Mouse (Mus musculus) ovary, adult 10 weeks (tissue): ENCODE data around the gene 1700028K03Rik. TPM values are rescaled to one million over a fixed set of nuclear protein-coding genes. Genes with fewer than 3 reads are reported as not detected.

Source experiments
- polyA plus RNA-seq: library from polyadenylated mRNA; stranded (reverse); fragments of 350-450 nt; fragmentation: Illumina TruSeq; extraction: RNeasy Lipid Tissue Mini Kit (QIAGEN cat#74804); gene quantifications from one replicate; pipeline ENCODE4 v1.2.3, GENCODE M21; 2014

1700028K03Rik gene
- polyA plus RNA-seq: 1.3 TPM

DNA sequence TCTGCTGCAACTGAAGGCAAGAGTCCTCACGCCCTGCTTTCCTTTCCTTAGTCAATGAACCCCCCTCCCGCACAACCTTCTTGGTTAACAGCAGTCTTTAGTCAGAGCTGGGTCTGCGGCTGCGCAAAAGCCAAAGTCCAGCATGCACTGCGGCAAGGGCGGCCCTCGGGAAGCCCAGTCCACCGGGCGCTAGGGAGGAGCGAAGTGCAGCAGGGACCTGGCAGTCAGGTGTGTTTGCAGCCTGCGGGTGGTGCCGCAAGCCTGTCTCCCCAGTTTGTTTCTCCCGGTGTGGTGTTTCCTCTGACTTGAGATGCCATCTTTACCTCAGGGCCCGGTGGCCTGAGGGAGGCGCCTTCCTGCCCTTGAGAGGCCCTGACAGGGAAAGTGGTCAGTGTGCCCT is at the start of gene 1700028K03Rik:
Gene 1700028K03Rik (plus strand): TSS at position 129 of the 400 bp plus-strand sequence.

DNA sequence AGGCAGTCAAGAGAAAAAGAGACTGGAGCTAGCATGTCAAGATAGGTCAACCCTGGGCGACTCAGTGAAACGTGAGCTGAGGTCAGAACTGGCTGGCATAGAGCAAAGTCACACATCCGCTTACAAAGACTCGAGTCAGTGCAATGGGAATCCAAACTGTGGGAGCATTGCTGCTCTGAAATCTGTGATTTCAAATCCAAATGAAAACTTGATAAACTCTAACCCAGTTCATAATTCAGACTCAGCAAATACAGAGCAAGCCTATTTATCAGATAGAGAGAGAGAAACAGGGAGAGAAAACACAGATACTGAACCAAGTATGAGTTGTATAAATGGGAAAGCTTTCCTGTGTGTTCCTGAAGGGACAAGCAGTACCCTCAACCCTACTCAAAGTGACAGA is 27.2 kb upstream of the 1700028K03Rik start, which contains the start of gene Gm42669:
Gene Gm42669 (plus strand): TSS at position 301 of the 400 bp plus-strand sequence.

DNA sequence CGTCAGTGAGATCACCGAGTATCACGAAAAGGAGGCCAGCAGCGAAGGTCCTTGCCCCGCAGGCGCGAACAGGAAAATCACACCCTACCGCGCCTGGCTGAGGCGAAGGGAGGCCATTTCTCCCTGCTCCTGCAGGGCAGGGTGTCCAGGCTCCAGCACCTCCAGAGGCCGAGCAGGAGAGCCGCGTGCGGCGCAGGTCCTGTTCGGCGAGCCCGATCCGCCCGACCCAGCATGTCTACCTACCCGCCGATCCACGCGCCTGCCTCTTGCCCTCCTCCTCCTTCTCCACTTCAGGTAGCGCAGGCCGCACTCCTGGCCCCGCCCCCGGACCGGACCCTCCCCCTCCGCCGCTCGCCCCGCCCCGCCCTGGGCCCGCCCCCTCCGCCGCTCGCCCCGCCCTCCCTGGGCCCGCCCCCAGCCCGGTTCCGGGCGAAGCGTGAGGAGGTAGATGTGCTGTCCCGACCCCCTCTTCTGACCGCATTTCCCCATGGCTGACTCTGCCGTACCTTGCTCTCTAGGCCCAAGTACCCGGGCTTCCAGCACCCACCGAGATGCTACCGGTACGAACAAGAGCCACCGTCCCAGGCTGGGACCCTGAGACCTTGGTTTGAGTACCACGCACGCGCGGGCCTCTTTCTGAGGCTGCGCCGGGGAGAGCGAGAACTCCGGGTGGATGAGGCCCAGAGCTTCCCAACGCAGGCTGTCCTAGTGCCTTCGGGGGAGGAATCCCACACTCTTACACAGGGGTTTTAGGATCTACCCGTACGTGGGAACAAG is 63.0 kb downstream of the 1700028K03Rik start, which contains the start of the genes Rpap2 and Glmn:
Gene Rpap2 (plus strand): TSS at position 73 of the 777 bp plus-strand sequence.
Gene Glmn (minus strand): TSS at position 588 of the 777 bp plus-strand sequence.

Other genes with a start within 250 kb of the 1700028K03Rik start
- gene Tgfbr3, start 245.1 kb upstream of the 1700028K03Rik start, polyA plus RNA-seq: 114 TPM
- 19.2 TPM for gene Brdt, start 203.6 kb upstream of the 1700028K03Rik start, polyA plus RNA-seq
- 4.2 TPM for gene Ephx4, start 132.0 kb upstream of the 1700028K03Rik start, polyA plus RNA-seq
- not detected for gene Lpcat2b, start 103.2 kb upstream of the 1700028K03Rik start, polyA plus RNA-seq
- gene Btbd8, start 96.7 kb upstream of the 1700028K03Rik start, polyA plus RNA-seq: 12.1 TPM
- not detected for gene Gm42669, start 27.1 kb upstream of the 1700028K03Rik start, polyA plus RNA-seq
- gene Rpap2, start 62.7 kb downstream of the 1700028K03Rik start, polyA plus RNA-seq: 36.6 TPM
- 65.1 TPM for gene Glmn, start 63.2 kb downstream of the 1700028K03Rik start, polyA plus RNA-seq
- 0.29 TPM for gene Gfi1, start 191.3 kb downstream of the 1700028K03Rik start, polyA plus RNA-seq